Mouse (Mus musculus) heart, postnatal 25 days (tissue): Measurements from ENCODE around the gene Acot7. TPM values are rescaled to one million over a fixed set of nuclear protein-coding genes. Genes with fewer than 3 reads are reported as not detected.
A peak's percentile ranks its signal among the peaks of the same experiment; 100 is the strongest.

ENCODE experiments used
- DNase-seq: peaks from one replicate; pipeline ENCODE4 v3.0.0; 2022; ENCODE audit warnings: low spot score
- intact Hi-C: fragments of 180-260 bp; cut with DNase I; formaldehyde crosslinking; loops from one replicate; pipeline ENCODE4 v1.15.1; 2025
- total RNA-seq, 2 experiments: library from RNA; stranded (reverse); gene quantifications; 2 replicates each; pipeline ENCODE4 v1.2.3; 2021

Acot7 gene
- 10 to 100 TPM; 53.4 to 58.8 TPM for total RNA-seq

GRCm38 (mm10) chr4:152177537-152178343 lies at the start of gene Acot7:
TSS of gene Acot7 (plus strand) at chr4:152178134.
- peak; percentile 76 for DNase-seq
- intact Hi-C loops = no loop called here

DNA sequence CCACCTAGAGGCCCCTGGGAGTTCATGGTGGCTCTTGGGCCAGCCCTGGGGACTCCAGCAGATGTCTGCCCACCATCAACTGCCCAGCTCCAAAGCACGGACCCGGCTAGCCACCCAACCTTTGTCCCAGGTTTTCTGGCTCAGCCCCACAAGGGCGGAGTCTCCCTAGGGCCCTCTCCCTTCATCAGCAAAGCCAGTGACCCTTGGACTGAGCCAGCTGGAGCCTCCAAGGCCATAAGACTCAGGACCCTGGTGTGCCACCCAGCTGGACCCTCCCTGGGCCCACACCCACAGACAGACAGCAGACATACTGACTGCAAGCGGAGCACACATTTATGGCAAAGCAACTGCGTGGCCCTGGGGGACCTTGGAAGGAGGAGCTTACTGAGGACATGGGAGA lies 49.1 kb upstream of the Acot7 start:
- intact Hi-C loops = no loop called here
- no peak for DNase-seq

- intact Hi-C loops = no loop called here
- no peak for DNase-seq
These were observed 48.5 kb upstream of the Acot7 start for GRCm38 (mm10) chr4:152129395-152129930.

GRCm38 (mm10) chr4:152130771-152131653 lies 46.9 kb upstream of the Acot7 start:
- intact Hi-C loops = no loop called here

GRCm38 (mm10) chr4:152131809-152132771 lies 45.8 kb upstream of the Acot7 start:
- no peak for DNase-seq
- intact Hi-C loops = no loop called here

More at GRCm38 (mm10) chr4:152130771-152131653, 46.9 kb upstream of the Acot7 start:
- no peak for DNase-seq

- no peak for DNase-seq
- intact Hi-C loops = no loop called here
These were observed 45.2 kb upstream of the Acot7 start for GRCm38 (mm10) chr4:152132772-152133169.

GRCm38 (mm10) chr4:152133213-152133612 lies 44.7 kb upstream of the Acot7 start:
- intact Hi-C loops = no loop called here
- DNase-seq = no peak

DNA sequence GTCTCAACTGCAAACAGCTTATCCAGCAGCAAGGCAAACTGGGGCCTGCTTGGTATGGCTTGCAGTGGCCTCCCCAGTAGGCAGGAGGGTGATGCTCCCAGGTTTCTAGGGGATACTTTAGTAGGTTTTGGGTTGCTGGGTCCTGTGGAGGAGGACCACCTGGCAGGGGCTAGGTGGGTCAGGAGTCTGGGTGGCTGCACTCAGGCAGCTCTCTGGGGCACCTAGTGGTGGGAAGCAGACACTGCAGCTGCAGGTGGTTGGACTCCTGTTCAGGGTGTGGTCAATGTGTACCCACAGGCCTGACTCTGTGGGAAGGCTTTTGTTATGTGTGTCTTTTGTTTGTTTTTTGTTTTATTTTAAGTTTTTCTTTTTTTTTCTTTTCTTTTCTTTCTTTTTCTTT lies 43.4 kb upstream of the Acot7 start:
- intact Hi-C loops = no loop called here
- DNase-seq = no peak

DNA sequence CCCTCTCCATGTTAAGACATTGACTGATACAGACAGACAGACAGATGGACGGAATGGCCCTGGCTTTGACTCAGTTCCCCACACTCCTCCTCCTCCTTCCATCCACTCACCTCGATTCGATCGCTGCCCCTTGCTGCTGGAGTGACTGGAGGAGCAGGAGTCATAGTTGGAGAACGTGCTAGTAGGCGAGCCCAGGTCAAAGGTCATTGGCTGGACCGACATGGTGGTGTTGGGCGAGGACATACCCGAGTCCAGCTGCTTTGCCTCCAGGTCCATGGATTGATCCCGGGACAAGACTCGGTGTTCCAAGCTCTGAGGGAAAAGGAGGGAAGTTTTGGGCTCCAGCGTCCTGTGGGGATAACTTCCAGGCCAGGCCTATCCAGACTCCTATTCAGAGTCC lies 42.6 kb upstream of the Acot7 start:
- DNase-seq = no peak
- intact Hi-C loops = no loop called here

DNA sequence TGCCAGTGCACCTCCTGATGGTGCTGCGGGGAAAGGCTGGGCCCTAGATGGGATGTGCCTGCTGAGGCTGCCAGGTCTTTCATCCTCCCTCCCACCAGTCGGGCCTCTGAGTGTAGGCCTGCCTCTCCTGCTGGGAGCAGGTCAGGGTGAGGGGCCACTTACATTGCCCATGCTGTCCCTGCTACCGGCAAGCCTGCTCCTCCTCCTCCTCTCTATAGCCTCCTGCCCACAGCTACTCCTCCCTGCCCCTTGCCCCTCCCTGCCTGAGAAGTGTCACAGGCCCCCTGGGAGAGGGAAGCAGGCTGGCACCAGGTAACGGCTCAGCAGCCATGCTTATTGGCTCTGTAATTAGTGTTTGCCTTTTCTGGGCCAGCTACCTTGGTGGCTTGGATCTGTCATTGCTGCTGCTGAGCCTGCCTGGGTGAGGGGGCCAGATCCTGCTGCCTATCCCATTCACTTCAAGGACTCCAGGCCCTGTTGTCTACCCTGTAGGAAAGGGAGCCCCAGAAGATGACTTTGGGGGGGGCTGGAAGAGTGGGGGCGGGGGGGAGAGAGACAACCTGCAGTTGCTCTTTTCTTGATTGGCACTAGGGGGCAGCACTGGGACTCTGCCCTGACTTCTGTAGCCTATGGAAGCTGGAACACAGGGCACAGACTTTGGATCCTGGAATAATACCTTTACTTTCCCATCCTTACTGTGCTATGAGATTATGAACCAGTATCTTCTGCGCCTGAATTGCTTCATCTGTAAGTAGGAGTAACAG lies 41.6 kb upstream of the Acot7 start:
- intact Hi-C loops = no loop called here
- no peak for DNase-seq

DNA sequence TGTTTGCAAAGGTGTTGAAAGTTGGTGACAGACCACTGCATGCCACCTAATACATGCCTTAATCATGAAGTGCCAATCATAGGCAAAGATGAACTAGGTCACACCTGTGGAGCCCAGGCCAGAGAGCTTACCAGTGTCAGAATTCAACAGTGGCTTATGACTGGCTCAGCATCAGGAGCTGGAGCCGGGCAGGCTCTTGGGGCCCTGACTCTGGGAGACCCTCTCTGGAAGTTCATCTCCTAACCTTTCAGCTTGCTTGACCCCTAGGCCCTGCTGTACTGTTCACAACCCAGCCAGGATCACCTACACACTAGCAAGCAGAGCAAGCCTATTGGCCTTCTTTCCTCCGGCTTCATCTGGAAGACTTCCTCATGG lies 41.1 kb upstream of the Acot7 start:
- intact Hi-C loops = no loop called here
- DNase-seq = no peak

DNA sequence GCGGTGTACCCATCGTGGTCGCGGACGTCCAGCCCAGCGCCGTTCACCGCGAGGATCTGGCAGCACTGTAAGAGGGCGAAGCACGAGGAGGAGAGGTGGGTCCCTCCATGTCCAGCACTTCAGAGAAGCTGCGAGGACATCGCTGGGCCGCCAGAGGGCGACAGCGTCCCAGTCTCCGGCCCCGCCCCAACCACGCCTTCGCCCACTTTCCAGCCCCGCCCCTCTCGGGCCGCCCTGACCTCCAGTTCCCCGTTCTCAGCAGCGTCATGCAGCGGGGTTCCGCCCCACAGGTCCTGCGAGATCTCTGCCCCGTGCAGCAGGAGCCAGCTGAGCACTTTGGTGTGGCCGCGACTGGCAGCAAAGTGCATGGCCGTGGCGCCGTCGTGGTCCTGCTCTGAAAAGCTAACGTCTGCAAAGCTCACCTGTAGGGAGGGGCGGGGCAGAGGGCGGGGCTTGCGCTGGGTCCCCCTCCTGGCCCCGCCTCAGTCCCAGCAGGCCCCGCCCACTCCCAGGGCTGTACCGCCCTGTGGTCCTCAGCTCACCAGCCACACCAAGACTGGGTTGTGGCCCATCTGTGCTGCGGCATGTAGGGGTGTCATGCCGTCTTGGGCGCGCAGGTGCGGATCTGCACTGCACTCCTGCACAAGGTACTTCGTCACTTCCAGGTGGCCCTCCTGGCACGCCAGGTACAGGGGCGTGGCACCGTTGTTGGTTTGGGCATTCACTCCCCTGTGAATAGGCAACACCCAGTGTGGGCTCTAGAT lies 39.3 kb upstream of the Acot7 start:
- DNase-seq = peak; percentile 78
- intact Hi-C loops = no loop called here

- no peak for DNase-seq
These were observed 37.5 kb upstream of the Acot7 start for GRCm38 (mm10) chr4:152140441-152140840.

GRCm38 (mm10) chr4:152141521-152142135 lies 36.3 kb upstream of the Acot7 start:
- no peak for DNase-seq
- intact Hi-C loops = no loop called here

More at GRCm38 (mm10) chr4:152140441-152140840, 37.5 kb upstream of the Acot7 start:
- intact Hi-C loops = no loop called here

DNA sequence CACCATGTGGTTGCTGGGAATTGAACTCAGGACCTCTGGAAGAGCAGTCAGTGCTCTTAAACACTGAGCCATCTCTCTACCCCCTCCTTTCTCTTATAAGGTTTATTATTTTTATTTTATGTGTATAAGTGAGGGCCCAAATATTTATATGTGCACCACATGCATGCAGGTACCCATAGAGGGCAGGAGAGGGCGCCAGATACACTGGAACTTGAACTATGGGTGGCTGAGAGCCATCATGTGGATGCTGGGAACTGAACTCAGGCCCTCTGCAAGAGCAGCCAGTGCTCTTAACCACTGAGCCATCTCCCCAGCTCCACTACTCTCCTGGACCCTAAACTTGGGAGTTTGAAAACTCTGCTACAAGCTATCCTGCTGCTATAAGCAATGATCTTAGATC lies 34.3 kb upstream of the Acot7 start:
- intact Hi-C loops = no loop called here
- DNase-seq = no peak

DNA sequence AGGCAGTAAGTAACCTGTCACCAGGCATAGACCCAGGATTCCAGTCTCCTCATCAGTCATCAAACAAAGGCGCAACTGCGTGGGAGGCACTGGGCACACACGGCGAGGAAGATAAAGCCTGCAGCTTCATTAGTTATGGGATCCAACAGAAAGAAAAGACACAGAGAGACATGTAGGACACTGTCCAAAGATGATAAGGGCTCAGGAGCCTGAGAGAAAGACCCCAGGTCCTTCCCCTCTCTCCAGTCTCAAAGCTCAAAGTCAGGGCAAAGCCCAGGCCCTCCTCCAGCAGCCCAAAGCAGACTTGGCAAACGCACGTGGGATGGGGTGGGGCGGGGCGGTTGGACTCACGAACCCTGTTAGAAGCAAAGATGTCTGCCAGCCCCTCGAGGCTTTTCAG lies 32.5 kb upstream of the Acot7 start:
- no peak for DNase-seq
- intact Hi-C loops = no loop called here

- no peak for DNase-seq
- intact Hi-C loops = no loop called here
These were observed 31.7 kb upstream of the Acot7 start for GRCm38 (mm10) chr4:152146033-152146827.
